Mouse (Mus musculus) cerebellum, adult (tissue): ENCODE results near the gene Megf11.
A peak's percentile ranks its signal among the peaks of the same experiment; 100 is the strongest.

ENCODE experiments used
- ATAC-seq: cut with Nextera tagmentation; 2 replicates; pipeline ENCODE4 v1.9.2; 2017; ENCODE audit warnings: mild to moderate bottlenecking, moderate library complexity, mixed read lengths; ENCODE audit not compliant: insufficient number of reproducible peaks, low FRiP score, low TSS enrichment

Gene Megf11

GRCm38 (mm10) chr9:64591436-64591835, 206.0 kb downstream of the Megf11 start:
- no peak for ATAC-seq

- no peak for ATAC-seq
Observed at GRCm38 (mm10) chr9:64594442-64594841, 209.0 kb downstream of the Megf11 start.

- no peak for ATAC-seq
Observed at GRCm38 (mm10) chr9:64598427-64598826, 213.0 kb downstream of the Megf11 start.

- no peak for ATAC-seq
Observed at GRCm38 (mm10) chr9:64600731-64601130, 215.3 kb downstream of the Megf11 start.

- ATAC-seq: no peak
Observed at GRCm38 (mm10) chr9:64602895-64603294, 217.5 kb downstream of the Megf11 start.

- ATAC-seq: no peak
Observed at GRCm38 (mm10) chr9:64604217-64604711, 218.8 kb downstream of the Megf11 start.

GRCm38 (mm10) chr9:64605077-64605714, 219.8 kb downstream of the Megf11 start:
- ATAC-seq: no peak

- ATAC-seq: peak; percentile 70; the same call in 1 of the 2 replicates
Observed at GRCm38 (mm10) chr9:64605735-64606349, 220.4 kb downstream of the Megf11 start.

- peak; percentile 32; the same call in 1 of the 2 replicates for ATAC-seq
Observed at GRCm38 (mm10) chr9:64607049-64607448, 221.6 kb downstream of the Megf11 start.

GRCm38 (mm10) chr9:64609546-64609945, 224.1 kb downstream of the Megf11 start:
- ATAC-seq: no peak

GRCm38 (mm10) chr9:64612121-64612983, 226.9 kb downstream of the Megf11 start:
- ATAC-seq: no peak

- ATAC-seq: no peak
Observed at GRCm38 (mm10) chr9:64612984-64613649, 227.7 kb downstream of the Megf11 start.

GRCm38 (mm10) chr9:64617413-64617812, 232.0 kb downstream of the Megf11 start:
- ATAC-seq: no peak

- no peak for ATAC-seq
Observed at GRCm38 (mm10) chr9:64618433-64618832, 233.0 kb downstream of the Megf11 start.

- no peak for ATAC-seq
Observed at GRCm38 (mm10) chr9:64619440-64619839, 234.0 kb downstream of the Megf11 start.

- ATAC-seq: no peak
Observed at GRCm38 (mm10) chr9:64620596-64620995, 235.2 kb downstream of the Megf11 start.

- peak; percentile 84 for ATAC-seq
Observed at GRCm38 (mm10) chr9:64621499-64622296, 236.3 kb downstream of the Megf11 start.

GRCm38 (mm10) chr9:64623361-64623760, 237.9 kb downstream of the Megf11 start:
- ATAC-seq: 0 out of 2 replicates have a peak, but pooled peaks have one; percentile 21

- no peak for ATAC-seq
Observed at GRCm38 (mm10) chr9:64624536-64624935, 239.1 kb downstream of the Megf11 start.

GRCm38 (mm10) chr9:64629802-64630201, 244.4 kb downstream of the Megf11 start:
- no peak for ATAC-seq
